Comparison of ENCODE assay signal across 8 mouse cellular contexts in the genomic region with DNA sequence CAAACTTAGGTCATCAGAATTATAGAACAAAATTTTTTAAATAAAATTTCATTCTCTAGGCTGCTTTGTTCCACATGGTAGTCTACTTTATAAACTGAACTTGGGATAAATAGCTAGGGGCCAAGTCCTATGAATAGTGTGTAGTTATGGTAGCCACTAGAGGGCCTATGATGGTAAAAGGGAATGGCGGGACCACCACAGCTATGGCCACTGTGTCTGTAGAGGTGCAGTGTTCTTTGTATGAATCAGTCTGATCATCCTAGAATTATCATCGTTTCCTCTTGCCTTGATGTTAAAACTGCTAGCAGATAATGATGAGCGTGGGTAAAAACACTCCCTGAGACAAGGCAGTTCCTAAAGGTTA. TPM values are rescaled to one million over a fixed set of nuclear protein-coding genes. Genes with fewer than 3 reads are reported as not detected.
DNase-seq lines count a peak whose midpoint lies in the region; ATAC-seq and TF ChIP-seq lines count a peak whose summit lies in the region.

No protein-coding gene starts in this region.

- H3K9ac ChIP-seq in embryonic facial prominence, embryonic 15.5 days, result 0 out of 2 replicates have a peak overlapping the region, but pooled peaks have one; percentile 53
- no peak overlapping the region for H3K9ac ChIP-seq in limb, embryonic 12.5 days (replicated peaks)
- no peak overlapping the region for H3K9ac ChIP-seq in neural tube, embryonic 13.5 days

- H3K4me3 ChIP-seq in cerebellum, adult 2 months (replicated peaks; ENCODE audit: insufficient read depth, low read depth, low read length), result peak overlapping the region; percentile 99
- H3K4me3 ChIP-seq in embryonic facial prominence, embryonic 15.5 days (replicated peaks), result peak overlapping the region; percentile 76
- peak overlapping the region; percentile 63 for H3K4me3 ChIP-seq in limb, embryonic 12.5 days (replicated peaks)
- peak overlapping the region; percentile 60 for H3K4me3 ChIP-seq in neural tube, embryonic 13.5 days

- WGBS in cerebellum, adult 2 months, result 32% methylated on average over 3 of the region's 3 CpGs
- 28% methylated on average over 3 of the region's 3 CpGs for WGBS in embryonic facial prominence, embryonic 15.5 days
- 34% methylated on average over 3 of the region's 3 CpGs for WGBS in limb, embryonic 12.5 days
- WGBS in neural tube, embryonic 13.5 days, result 48% methylated on average over 3 of the region's 3 CpGs

- peak overlapping the region; percentile 51 for H3K4me2 ChIP-seq in embryonic facial prominence, embryonic 15.5 days (replicated peaks)
- H3K4me2 ChIP-seq in limb, embryonic 12.5 days, result peak overlapping the region; percentile 63
- H3K4me2 ChIP-seq in neural tube, embryonic 13.5 days, result peak overlapping the region; percentile 61

- ATAC-seq in embryonic facial prominence, embryonic 15.5 days (ENCODE audit: insufficient number of reproducible peaks, low FRiP score, low TSS enrichment, low read depth), result 0 out of 2 replicates have a peak, but pooled peaks have one; percentile 55
- 0 out of 2 replicates have a peak, but pooled peaks have one; percentile 20 for ATAC-seq in limb, embryonic 12.5 days (ENCODE audit: insufficient number of reproducible peaks, insufficient read depth, low FRiP score, low TSS enrichment, low read depth)
- peak; percentile 71 for ATAC-seq in neural tube, embryonic 13.5 days (ENCODE audit: low read depth)

- intact Hi-C loops in gastrocnemius, postnatal 36 days (cut with DNase I), result no loop called here

- H3K36me3 ChIP-seq in embryonic facial prominence, embryonic 15.5 days, result peaks cover 65% of the 10 kb centered on the region
- peaks cover 76% of the 10 kb centered on the region for H3K36me3 ChIP-seq in limb, embryonic 12.5 days
- H3K36me3 ChIP-seq in neural tube, embryonic 13.5 days, result peaks cover 73% of the 10 kb centered on the region

- peak; percentile 19; the same call in 1 of the 2 replicates for TF ChIP-seq CTCF in cerebellum, adult 2 months (IDR thresholded peaks at IDR 0.05; ENCODE audit: borderline replicate concordance, insufficient read depth, low read depth, low read length)

- no peaks in the 10 kb centered on the region for H3K27me3 ChIP-seq in cerebellum, adult 2 months (ENCODE audit: control insufficient read depth, insufficient read depth, low read length)
- H3K27me3 ChIP-seq in embryonic facial prominence, embryonic 15.5 days, result no peaks in the 10 kb centered on the region
- H3K27me3 ChIP-seq in limb, embryonic 12.5 days, result no peaks in the 10 kb centered on the region
- no peaks in the 10 kb centered on the region for H3K27me3 ChIP-seq in neural tube, embryonic 13.5 days

- peaks cover 8% of the 10 kb centered on the region; the same call in 1 of the 2 replicates for H3K4me1 ChIP-seq in cerebellum, adult 2 months (ENCODE audit: control insufficient read depth, insufficient read depth, low read length)
- peaks cover 24% of the 10 kb centered on the region for H3K4me1 ChIP-seq in embryonic facial prominence, embryonic 15.5 days
- H3K4me1 ChIP-seq in limb, embryonic 12.5 days (replicated peaks), result peaks cover 26% of the 10 kb centered on the region
- peaks cover 32% of the 10 kb centered on the region for H3K4me1 ChIP-seq in neural tube, embryonic 13.5 days (replicated peaks)

- H3K27ac ChIP-seq in cerebellum, adult 2 months (ENCODE audit: insufficient read depth, low read length), result no peak overlapping the region; the same call in 1 of the 2 replicates
- H3K27ac ChIP-seq in embryonic facial prominence, embryonic 15.5 days (replicated peaks), result peak overlapping the region; percentile 91
- peak overlapping the region; percentile 86 for H3K27ac ChIP-seq in limb, embryonic 12.5 days
- peak overlapping the region; percentile 75 for H3K27ac ChIP-seq in neural tube, embryonic 13.5 days (replicated peaks)

- H3K9me3 ChIP-seq in embryonic facial prominence, embryonic 15.5 days (replicated peaks), result no peaks in the 10 kb centered on the region
- H3K9me3 ChIP-seq in limb, embryonic 12.5 days, result no peaks in the 10 kb centered on the region
- H3K9me3 ChIP-seq in neural tube, embryonic 13.5 days, result no peaks in the 10 kb centered on the region

- peak in 1 of 2 experiments; percentile 22 for DNase-seq in cerebellum, adult 2 months
- DNase-seq in cerebellum, adult 18-20 months, result no peak
- DNase-seq in CD4-positive, CD25-positive, alpha-beta regulatory T cell, adult 2 months (ENCODE audit: low read depth, low spot score), result peak; percentile 37
- no peak for DNase-seq in gastrocnemius, postnatal 4 days (ENCODE audit: low spot score in 2 of 2)
- DNase-seq in gastrocnemius, postnatal 36 days, result no peak

- TF ChIP-seq POLR2A in cerebellum, adult 2 months (IDR thresholded peaks at IDR 0.05; ENCODE audit: borderline replicate concordance, insufficient read depth, low read length), result no peak

RNA-seq across cellular contexts. Expression of a gene that starts 0.5 kb away (rescaled TPM):
- 32.3 and 33.6 TPM in 2 replicates for polyA plus RNA-seq in cerebellum, adult 2 months (2012; rRNA removed)
- polyA plus RNA-seq in embryonic facial prominence, embryonic 15.5 days (2015; fragmentation: Nextera tagmentation; extraction: Ambion mirVana), result 30.2 and 35.3 TPM in 2 replicates
- polyA plus RNA-seq in limb, embryonic 12.5 days (2016; fragmentation: Nextera tagmentation; extraction: Ambion mirVana), result 28.3 and 29.3 TPM in 2 replicates
- 38.4 and 43.0 TPM in 2 replicates for polyA plus RNA-seq in neural tube, embryonic 13.5 days (2015; fragmentation: Nextera tagmentation; extraction: Ambion mirVana)
- total RNA-seq in gastrocnemius, postnatal 4 days (2021), result 10 to 100 TPM; 16.7 to 20.7 TPM
- 10 to 100 TPM; 17.7 to 18.9 TPM for total RNA-seq in gastrocnemius, postnatal 36 days (2021)

RNA-seq across cellular contexts. Expression of a gene that starts 5.4 kb away (rescaled TPM):
- polyA plus RNA-seq in cerebellum, adult 2 months (2012; rRNA removed), result 448 and 489 TPM in 2 replicates
- 1,153 and 1,206 TPM in 2 replicates for polyA plus RNA-seq in embryonic facial prominence, embryonic 15.5 days (2015; fragmentation: Nextera tagmentation; extraction: Ambion mirVana)
- 1,142 and 1,161 TPM in 2 replicates for polyA plus RNA-seq in limb, embryonic 12.5 days (2016; fragmentation: Nextera tagmentation; extraction: Ambion mirVana)
- polyA plus RNA-seq in neural tube, embryonic 13.5 days (2015; fragmentation: Nextera tagmentation; extraction: Ambion mirVana), result 668 and 699 TPM in 2 replicates
- total RNA-seq in gastrocnemius, postnatal 4 days (2021), result 1,000 to 10,000 TPM in 1 of 2 experiments, 100 to 1,000 TPM in 1; 987 to 1,060 TPM
- total RNA-seq in gastrocnemius, postnatal 36 days (2021), result 100 to 1,000 TPM; 436 to 550 TPM

RNA-seq across cellular contexts. Expression of a gene that starts 5.7 kb away (rescaled TPM):
- 3.1 and 3.7 TPM in 2 replicates for polyA plus RNA-seq in cerebellum, adult 2 months (2012; rRNA removed)
- polyA plus RNA-seq in embryonic facial prominence, embryonic 15.5 days (2015; fragmentation: Nextera tagmentation; extraction: Ambion mirVana), result 16.3 and 19.5 TPM in 2 replicates
- 29.5 and 32.5 TPM in 2 replicates for polyA plus RNA-seq in limb, embryonic 12.5 days (2016; fragmentation: Nextera tagmentation; extraction: Ambion mirVana)
- 5.0 and 9.5 TPM in 2 replicates for polyA plus RNA-seq in neural tube, embryonic 13.5 days (2015; fragmentation: Nextera tagmentation; extraction: Ambion mirVana)
- total RNA-seq in gastrocnemius, postnatal 4 days (2021), result 10 to 100 TPM in 1 of 2 experiments, 1 to 10 TPM in 1; 10.0 to 11.2 TPM
- under 1 TPM; 0.52 to 0.79 TPM for total RNA-seq in gastrocnemius, postnatal 36 days (2021)

RNA-seq across cellular contexts. Expression of a gene that starts 56.4 kb away (rescaled TPM):
- polyA plus RNA-seq in cerebellum, adult 2 months (2012; rRNA removed), result 0.11 and 0.13 TPM in 2 replicates
- polyA plus RNA-seq in embryonic facial prominence, embryonic 15.5 days (2015; fragmentation: Nextera tagmentation; extraction: Ambion mirVana), result 2.1 and 3.2 TPM in 2 replicates
- polyA plus RNA-seq in limb, embryonic 12.5 days (2016; fragmentation: Nextera tagmentation; extraction: Ambion mirVana), result 3.8 and 4.8 TPM in 2 replicates
- polyA plus RNA-seq in neural tube, embryonic 13.5 days (2015; fragmentation: Nextera tagmentation; extraction: Ambion mirVana), result 2.1 and 2.9 TPM in 2 replicates
- total RNA-seq in gastrocnemius, postnatal 4 days (2021), result 1 to 10 TPM; 1.9 to 2.9 TPM
- 1 to 10 TPM; 1.3 to 2.2 TPM for total RNA-seq in gastrocnemius, postnatal 36 days (2021)

Comparison
In these comparisons a context has a peak if more than half of its experiments do, and no peak if none do; other contexts are left out.
1. ATAC-seq: peak in every context shown above with its lines; median percentile 71 in neural tube, embryonic 13.5 days; 55 in embryonic facial prominence, embryonic 15.5 days; 20 in limb, embryonic 12.5 days.